Mouse (Mus musculus) liver (tissue): ENCODE measurements around the gene Ppp6r2.
A peak's percentile ranks its signal among the peaks of the same experiment; 100 is the strongest.

ENCODE experiments used
- DNase-seq: peaks from one replicate; pipeline ENCODE4 v3.0.0-alpha.2; 2020; ENCODE audit warnings: mixed read lengths

The Ppp6r2 gene

GRCm38 (mm10) chr15:89182328-89182741 is 29.0 kb upstream of the Ppp6r2 start:
- peak; percentile 46 for DNase-seq

- no peak for DNase-seq
These were observed 28.5 kb upstream of the Ppp6r2 start for GRCm38 (mm10) chr15:89182842-89183241.

- no peak for DNase-seq
These were observed 27.0 kb upstream of the Ppp6r2 start for GRCm38 (mm10) chr15:89184141-89184936.

DNA sequence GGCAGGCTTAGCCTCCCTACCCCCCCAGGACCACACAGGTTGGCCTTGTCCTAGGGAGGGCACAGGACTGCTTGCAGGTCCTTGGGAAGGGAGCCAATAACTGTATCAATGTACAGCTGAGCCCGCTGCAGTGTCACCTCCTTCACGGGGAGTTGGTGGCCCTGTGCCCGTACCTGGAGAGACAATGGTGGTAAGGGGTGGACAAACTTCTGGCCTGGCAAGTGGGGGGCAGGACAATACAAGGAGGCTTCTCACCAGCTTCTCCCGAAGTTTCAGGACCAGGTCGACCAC is 26.5 kb upstream of the Ppp6r2 start:
- no peak for DNase-seq

- peak; percentile 67 for DNase-seq
These were observed 16.1 kb upstream of the Ppp6r2 start for GRCm38 (mm10) chr15:89195261-89195681.

DNA sequence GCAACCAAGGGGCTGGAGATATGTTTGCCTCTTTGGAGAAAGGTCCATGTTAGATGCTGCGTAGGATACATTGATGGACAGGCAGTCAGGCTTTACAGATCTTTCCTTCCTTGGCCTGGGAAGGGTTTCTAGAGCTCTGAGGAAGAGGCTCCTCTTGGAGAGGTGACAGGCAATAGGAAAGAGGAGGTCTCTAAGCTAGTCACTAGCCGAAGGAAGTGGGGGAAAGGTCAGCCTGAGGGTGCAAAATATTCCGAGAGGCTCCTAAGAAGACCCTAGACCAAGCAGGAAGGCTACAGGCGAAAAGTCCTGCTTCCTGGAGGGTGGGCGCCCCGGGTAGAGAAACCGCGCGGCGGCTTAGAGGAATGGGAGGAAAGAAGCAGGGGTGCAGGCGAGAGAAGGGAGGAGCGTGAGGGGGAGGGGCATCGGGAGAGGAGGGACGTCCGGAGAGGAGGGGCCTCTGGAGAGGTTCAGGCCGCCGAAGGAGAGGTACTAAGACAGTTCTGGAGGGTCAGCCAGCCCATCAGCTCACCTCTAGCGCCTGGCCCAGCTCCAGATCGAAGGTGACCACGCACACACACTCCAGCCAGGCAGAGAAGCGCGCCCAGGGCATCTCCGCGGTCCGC is 15.6 kb upstream of the Ppp6r2 start:
- peak; percentile 95 for DNase-seq

DNA sequence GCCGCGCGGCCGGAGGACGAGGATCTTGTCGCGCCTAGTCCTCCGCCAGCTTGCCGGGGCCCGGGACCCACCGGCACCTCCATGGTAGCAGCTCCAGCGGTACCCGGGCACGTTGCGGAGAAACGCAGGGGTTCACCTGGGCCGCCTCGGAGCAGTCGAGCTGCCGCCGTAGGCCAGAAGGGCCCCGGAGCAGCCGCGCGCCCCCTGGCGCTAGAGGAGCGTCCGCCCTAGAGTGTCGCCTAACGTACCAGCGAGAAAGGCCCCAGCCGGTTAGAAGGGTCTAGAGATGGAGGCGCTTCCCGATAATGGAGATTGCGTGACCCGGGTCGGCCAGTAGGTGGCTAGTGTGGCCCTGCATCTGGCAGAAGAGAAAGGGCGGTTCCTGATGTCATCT is 15.0 kb upstream of the Ppp6r2 start, which contains the start of gene Dennd6b:
Gene Dennd6b (minus strand): TSS at position 184 of the 394 bp plus-strand sequence.
- peak; percentile 98 for DNase-seq

DNA sequence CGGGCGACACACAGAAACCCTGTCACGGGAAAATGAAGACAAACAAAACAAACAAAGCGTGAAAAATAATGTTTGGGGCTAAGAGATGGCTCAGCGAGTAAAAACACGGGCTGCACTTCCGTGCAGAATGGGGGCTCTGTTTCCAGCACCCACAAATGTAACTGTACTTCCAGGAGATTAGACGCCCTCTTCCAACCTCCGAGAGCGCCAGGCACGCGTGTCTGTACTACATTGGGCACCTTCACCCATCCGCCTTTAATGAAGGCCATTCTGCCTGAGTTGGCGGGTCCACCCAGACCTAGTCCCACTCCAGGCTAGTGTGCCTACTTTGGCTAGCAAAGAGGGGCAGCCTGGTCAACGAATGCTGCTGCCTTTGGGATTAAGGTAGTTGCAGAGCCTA is 14.3 kb upstream of the Ppp6r2 start:
- no peak for DNase-seq

- no peak for DNase-seq
These were observed 3.9 kb upstream of the Ppp6r2 start for GRCm38 (mm10) chr15:89207457-89207856.

- DNase-seq, result peak; percentile 90
These were observed 1.2 kb upstream of the Ppp6r2 start for GRCm38 (mm10) chr15:89209886-89210761.

- peak; percentile 83 for DNase-seq
These were observed 536 bp downstream of the Ppp6r2 start for GRCm38 (mm10) chr15:89211716-89212461.

GRCm38 (mm10) chr15:89212495-89212894 is 1.1 kb downstream of the Ppp6r2 start:
- DNase-seq, result no peak

DNA sequence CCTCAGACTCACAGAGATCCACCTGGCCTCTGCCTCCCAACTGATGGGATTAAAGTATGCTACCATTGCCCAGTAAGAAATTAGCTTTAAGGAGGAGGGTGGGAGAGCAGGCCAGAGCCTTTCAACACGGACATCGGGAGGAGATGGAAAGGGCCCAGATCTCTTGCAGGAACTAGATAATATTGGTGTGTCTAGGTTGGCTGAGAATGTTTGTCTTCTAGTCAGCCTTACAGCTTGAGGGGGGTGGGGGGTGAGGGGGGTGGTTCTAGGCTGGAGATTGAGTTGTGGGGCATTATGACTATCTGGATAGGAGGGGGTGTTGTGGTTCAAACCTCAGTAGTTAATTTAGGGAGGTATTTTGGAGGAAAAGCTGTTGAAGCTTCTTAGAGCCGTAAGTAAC is 2.2 kb downstream of the Ppp6r2 start:
- no peak for DNase-seq

DNA sequence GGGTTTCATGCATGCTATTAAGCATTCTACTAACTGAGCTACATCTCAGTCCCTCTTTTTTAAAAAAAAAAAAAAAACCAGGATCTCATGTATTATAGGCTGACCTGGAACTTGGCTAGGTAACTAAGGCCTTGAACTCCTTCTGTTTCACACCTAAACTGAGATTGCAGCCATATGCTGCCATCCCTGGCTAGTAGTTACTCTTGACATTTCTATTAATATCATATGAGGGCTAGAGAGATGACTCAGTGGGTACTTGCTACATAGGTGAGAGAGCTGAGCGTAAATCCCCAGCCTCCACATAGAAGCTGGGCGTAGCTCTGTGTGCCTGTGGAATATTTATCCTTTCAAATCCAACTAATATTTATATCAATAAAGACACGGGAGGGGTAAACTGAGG is 3.6 kb downstream of the Ppp6r2 start:
- no peak for DNase-seq

GRCm38 (mm10) chr15:89215611-89216233 is 4.4 kb downstream of the Ppp6r2 start:
- DNase-seq, result peak; percentile 52

DNA sequence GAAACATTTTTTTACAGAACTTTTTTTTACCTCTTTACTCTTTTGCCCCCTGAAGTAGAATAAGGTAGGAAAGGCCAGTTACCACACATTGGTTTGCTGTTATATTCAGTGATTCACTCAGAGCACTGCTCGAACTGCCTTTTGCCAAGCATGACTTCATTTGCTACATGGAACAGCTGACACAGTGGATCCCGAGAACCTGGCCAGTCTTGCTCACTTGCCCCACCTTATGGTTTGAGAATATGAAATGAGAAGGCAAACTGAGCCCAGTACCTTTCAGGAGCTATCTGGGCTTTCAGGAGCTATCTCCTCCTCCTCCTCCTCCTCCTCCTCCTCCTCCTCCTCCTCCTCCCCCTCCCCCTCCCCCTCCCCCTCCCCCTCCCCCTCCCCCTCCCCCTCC is 22.2 kb downstream of the Ppp6r2 start:
- DNase-seq, result no peak

GRCm38 (mm10) chr15:89234052-89234451 is 22.7 kb downstream of the Ppp6r2 start:
- no peak for DNase-seq

DNA sequence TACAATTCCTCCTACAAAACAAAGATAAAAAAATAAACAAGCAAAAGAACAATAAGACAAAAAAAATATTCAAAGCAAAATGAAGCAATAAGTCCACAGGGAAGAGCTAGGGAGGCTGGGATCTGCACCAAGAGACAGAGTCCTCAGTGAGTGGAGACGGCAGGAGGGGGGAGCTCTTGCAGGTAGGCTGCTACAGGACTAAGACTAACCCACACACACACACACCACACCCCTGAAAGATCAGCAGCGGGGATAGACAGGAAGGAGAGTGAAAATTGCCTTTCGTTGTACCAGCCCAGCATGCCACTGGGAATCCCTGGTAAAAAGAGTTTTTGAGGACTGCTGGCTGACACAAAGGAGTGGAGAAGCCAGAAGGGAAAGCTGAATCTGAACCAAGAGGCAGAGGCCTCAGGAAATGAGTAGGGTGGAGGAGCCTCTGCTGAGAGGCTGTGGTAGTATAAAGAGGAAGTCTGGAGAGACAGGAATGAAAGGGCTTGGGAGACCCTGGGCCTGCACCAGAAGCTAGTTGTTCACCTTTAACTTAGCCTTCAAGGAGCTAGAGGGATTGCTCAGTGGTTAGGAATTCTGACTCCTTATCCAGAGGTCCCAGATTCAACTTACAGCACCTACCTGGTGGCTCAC is 28.5 kb downstream of the Ppp6r2 start:
- peak; percentile 30 for DNase-seq

DNA sequence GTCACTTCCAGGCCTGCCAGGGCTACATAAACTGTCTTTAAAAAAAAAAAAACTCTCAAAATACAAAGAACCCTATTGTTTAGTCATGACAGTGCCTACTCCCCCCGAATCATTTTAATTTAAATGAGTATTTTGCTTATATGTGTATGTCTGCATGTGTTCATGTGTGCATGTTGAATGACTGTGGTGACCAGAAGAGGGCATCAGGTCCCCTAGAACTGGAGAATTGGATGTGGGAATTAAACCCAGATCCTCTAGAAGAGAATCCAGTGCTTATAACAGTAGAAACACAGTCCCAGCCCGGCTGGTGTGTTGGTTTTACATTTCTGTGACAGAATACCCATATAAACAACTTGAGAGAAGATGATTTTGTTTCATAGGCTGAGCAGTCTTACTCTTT is 29.7 kb downstream of the Ppp6r2 start:
- no peak for DNase-seq

- DNase-seq, result no peak
These were observed 37.7 kb downstream of the Ppp6r2 start for GRCm38 (mm10) chr15:89249063-89249462.

DNA sequence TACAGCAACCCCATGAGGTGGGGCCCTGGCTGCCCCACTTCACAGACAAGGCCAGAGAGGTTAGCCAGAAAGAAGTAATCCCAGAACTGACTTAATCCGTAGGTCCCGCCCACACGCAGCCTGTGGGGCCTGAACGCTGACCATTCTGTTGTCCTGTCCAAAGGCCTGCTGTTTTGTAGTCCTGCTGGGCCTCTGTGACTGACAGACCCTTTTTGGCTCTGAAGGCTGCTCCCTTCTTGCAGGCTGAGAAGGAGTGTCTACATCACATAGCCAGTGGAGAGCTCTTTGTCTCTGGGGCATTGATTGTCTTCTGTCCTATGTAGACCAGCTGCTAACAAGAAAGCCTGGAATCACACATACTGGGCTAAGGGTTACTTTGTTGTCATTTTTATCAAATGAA is 44.0 kb downstream of the Ppp6r2 start:
- no peak for DNase-seq

GRCm38 (mm10) chr15:89258997-89259396 is 47.6 kb downstream of the Ppp6r2 start:
- no peak for DNase-seq
